Mouse (Mus musculus): ENCODE results near the gene 4930426L09Rik.

DNA sequence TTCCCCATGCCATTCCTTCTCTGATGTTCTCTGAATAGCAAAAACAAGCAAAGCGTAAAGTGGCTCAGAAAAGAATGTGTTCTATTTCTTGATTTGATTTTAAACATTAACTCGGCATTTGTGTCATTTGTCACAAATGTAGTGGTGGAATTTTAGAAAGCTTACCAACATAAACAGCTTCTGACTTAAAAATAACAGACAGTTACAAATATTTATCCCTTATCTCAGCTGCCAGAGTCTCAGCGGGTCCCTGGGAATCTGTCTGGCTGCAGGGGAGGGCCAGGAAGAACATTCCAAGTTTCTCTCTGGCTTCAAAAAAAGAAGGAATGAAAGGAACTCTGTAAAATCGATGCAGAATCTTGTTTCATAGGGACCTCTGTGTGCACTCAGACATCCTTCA, 39.3 kb downstream of the 4930426L09Rik start:
- TF ChIP-seq HCFC1 (IDR thresholded peaks at IDR 0.05; ENCODE audit: borderline replicate concordance, insufficient read depth, low read length) (no peak), ZNF384 (IDR thresholded peaks at IDR 0.05; ENCODE audit: low read depth, low read length) (no peak), ZC3H11A (IDR thresholded peaks at IDR 0.05; ENCODE audit: borderline replicate concordance, low read depth, low read length) (no peak), CHD2 (IDR thresholded peaks at IDR 0.05; ENCODE audit: low read depth, low read length) (no peak), MAFK (IDR thresholded peaks at IDR 0.05; ENCODE audit: insufficient read depth, low read depth, low read length) (no peak)

Data from ES-E14 (cell line).